Mouse (Mus musculus) frontal cortex, postnatal 25 days (tissue): ENCODE data around the gene Tuba1c.

ENCODE experiments used
- DNase-seq, 2 experiments: peaks; one replicate each; pipeline ENCODE4 v3.0.0; 2022; ENCODE audit warnings: low spot score in 2 of 2

Gene Tuba1c

GRCm38 (mm10) chr15:99029619-99030584, at the start of gene Tuba1c:
Gene Tuba1c, plus strand, starts transcription at chr15:99029891.
- DNase-seq = no peak

- no peak for DNase-seq
These were observed 49.6 kb upstream of the Tuba1c start for GRCm38 (mm10) chr15:98980012-98980614.

DNA sequence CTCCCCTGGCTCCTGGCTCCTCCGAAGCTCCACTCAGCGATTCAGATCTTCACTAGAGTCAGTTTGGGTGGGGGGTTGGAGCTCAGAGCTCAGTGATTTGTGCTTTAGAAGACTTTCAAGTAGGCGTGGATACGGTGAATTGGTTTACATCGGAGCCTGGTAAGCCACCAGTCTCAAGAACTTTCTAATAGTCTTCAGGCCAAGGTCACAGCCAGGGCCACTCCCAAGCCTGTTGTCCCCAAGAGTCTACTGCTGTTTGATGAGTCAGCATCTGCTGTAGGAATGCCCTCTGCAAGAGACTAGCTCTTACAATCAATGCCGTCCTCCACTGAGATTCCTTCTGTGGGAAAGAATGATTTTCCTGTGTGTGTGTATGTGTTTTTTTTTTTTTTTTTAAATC, 47.6 kb upstream of the Tuba1c start:
- DNase-seq = no peak

GRCm38 (mm10) chr15:98983431-98984081, 46.1 kb upstream of the Tuba1c start:
- DNase-seq = no peak

DNA sequence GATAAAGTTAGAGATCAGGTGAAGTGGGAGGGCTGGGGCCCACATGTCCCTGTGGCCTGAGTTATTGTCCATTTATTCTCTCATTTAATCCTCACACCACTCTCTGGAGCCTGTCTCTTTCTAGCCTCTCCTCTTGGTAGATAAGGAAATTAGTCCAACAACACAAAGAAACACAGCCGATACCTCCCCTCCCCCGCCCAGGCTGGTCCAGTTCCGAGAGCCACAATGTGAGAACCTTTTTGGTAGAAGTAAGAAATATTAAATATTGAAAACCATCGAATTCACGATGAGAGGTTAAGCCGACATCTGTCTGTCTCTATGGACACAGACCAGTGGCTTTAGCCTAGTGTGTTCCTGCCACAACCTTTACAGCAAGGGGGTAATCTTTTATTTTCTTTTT, 45.0 kb upstream of the Tuba1c start:
- DNase-seq = no peak

DNA sequence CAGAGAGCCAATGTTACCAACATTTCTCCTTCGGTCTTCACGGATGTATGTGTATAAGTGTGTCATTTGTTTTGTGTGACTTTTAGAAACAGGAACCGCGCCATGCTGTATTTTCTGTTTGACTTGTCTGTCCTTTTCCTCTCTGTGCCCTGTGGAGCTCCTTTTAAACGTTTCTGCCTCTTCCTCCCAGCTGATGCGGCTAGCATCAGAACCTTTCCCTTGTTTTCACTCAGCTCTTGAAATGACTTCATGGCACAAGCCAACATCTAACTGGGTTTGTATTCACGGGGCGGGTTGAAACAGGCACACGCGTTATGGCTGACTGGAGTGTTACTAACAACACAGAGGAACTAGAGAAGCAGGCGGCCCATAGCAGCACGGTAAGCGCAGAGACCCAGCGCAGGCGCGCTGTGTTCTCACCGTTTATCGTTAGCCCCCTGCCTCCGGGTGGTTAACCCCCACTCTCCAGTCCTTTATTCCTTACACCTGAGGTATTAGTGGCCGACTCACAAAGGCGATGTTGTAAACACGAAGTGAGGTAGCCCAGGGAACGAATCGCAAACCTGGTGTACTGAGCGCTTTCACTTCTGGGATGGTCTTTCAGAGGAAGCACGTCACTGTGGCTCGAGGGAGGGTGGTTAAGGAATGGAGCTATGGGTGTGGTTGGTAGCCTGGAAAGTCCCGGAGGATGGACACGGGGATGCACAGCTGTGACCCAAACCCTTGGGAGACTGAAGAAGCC, 44.3 kb upstream of the Tuba1c start:
- DNase-seq = peak in 1 of 2 experiments; percentile 69

GRCm38 (mm10) chr15:98985982-98986715, 43.5 kb upstream of the Tuba1c start:
- DNase-seq = no peak

- no peak for DNase-seq
These were observed 42.5 kb upstream of the Tuba1c start for GRCm38 (mm10) chr15:98987077-98987630.

GRCm38 (mm10) chr15:98987661-98988181, 42.0 kb upstream of the Tuba1c start:
- DNase-seq = no peak

GRCm38 (mm10) chr15:98988787-98989186, 40.9 kb upstream of the Tuba1c start:
- no peak for DNase-seq

DNA sequence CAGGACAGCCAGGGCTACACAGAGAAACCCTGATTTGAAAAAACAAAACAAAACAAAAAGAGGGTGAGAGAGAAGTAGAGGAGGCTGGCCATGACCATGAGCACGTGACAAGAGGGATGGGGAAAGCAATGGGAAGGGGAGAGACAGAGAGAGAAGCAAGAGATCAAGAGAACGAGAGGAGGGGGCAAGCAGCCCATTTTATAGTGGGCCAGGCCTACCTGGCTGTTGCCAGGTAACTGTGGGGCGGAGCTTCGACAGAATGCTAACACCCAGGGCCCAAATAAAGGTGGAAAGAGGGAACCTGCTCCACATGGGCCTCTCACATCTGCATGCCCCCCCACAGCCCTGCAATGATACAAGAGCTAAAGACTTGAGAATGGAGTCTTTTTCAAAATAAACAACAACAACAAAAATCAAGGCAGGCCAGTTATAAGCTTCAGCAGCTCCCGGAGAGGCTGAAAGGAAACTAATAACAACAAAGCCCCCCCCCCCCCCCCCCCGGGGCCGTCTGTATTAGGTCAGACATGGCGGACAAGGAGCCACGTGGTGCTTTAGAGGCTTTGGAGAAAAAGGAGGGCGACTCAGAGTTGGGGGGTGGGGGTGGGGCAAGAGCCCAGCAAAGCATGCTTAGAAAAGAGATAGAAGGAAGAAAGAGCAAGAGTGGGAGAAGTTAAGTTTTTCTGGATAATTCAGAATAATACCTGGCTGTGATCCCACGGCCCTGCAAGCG, 39.8 kb upstream of the Tuba1c start:
- DNase-seq = no peak

- no peak for DNase-seq
These were observed 38.8 kb upstream of the Tuba1c start for GRCm38 (mm10) chr15:98990669-98991539.

DNA sequence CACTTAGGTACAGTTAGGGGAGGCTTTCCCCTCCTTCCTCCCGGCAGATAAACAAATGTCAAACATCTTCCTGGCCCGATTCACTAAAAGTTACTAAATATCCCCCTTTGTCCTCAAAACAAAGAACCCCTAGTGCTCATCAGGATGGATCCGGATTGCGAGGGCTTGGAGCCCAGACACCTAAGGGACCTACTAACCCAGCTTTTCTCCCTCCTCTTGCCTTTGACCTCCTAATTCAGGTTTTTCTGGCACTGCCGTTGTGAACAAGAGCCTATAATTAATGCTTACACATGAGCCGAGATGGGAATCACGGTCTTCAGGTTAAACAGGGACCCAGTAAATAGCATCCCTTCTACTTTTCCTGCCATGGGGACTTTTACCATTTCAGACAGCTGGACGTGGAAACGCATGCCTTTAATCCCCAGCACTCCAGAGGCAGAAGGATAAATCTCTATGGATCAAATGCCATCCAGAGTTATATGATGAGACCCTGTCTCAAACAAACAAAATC, 38.1 kb upstream of the Tuba1c start:
- no peak for DNase-seq

- peak in 1 of 2 experiments; percentile 57 for DNase-seq
These were observed 37.4 kb upstream of the Tuba1c start for GRCm38 (mm10) chr15:98992086-98992912.

GRCm38 (mm10) chr15:98993093-98993793, 36.4 kb upstream of the Tuba1c start:
- peak; percentile 92 to 96 for DNase-seq

- peak; percentile 68 to 80 for DNase-seq
These were observed 35.8 kb upstream of the Tuba1c start for GRCm38 (mm10) chr15:98993865-98994264.

DNA sequence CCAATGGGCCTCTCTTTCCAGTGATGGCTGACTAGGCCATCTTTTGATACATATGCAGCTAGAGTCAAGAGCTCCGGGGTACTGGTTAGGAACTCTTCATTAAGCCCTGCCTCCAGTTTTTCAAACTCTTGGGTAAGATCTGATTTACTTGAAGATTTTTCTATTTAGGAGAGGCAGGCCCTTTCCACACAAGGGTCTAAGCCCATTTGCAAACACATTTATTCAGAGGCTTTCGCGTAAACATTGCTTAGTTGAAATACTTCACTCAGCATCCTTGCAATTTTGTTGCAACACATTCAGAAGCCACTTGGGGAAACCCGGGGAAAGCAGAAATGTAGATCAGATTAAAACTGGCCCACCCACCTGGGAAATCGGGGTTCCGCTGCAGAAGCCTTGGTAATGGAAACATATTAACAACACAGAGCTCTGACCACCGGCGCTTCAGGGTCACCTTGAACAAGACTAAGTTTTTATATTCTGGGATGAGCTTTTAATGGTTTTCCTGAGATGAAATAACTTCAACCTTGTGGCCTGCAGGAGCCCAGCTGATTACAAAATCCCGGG, 34.7 kb upstream of the Tuba1c start:
- no peak for DNase-seq
